Mouse (Mus musculus): ENCODE measurements around the gene Mtmr2. TPM values are rescaled to one million over a fixed set of nuclear protein-coding genes. Genes with fewer than 3 reads are reported as not detected.
"Not testable (repeated sequence)": the region's sequence is repeated elsewhere in the genome, so short reads cannot be mapped to it uniquely, and the experiment has no call there.

Gene Mtmr2
- 64.9 and 72.3 TPM in 2 replicates for polyA plus RNA-seq (2014; fragmentation: Nextera tagmentation; extraction: Ambion mirVana)

GRCm38 (mm10) chr9:13748404-13748797 lies at the start of gene Mtmr2:
TSS of gene Mtmr2 (plus strand) at chr9:13748410.
- Histone ChIP-seq H3K4me3 (ENCODE audit: low read depth, low read length) (peak within 1 kb of the TSS; percentile 85), H3K4me2 (ENCODE audit: low read depth, low read length) (peak within 1 kb of the TSS; percentile 52), H3K36me3 (ENCODE audit: control insufficient read depth, insufficient read depth, low read length) (no peaks in the 10 kb centered on the region), H3K4me1 (ENCODE audit: control insufficient read depth, insufficient read depth, low read length) (0 out of 2 replicates have a peak, but pooled peaks cover 5% of the 10 kb centered on the region), H3K9me3 (ENCODE audit: control insufficient read depth, low read length) (0 out of 2 replicates have a peak, but pooled peaks cover 4% of the 10 kb centered on the region), H3K27me3 (replicated peaks; ENCODE audit: control insufficient read depth, insufficient read depth, low read length) (no peaks in the 10 kb centered on the region), H3K27ac (replicated peaks; ENCODE audit: low read depth, low read length) (peak within 1 kb of the TSS; percentile 94), H3K9ac (ENCODE audit: low read depth, low read length) (peak within 1 kb of the TSS; percentile 98)
- DNase-seq (ENCODE audit: low spot score) (no peak), ATAC-seq (ENCODE audit: low read depth) (no peak)
- WGBS, result 42% methylated on average over 2 of the region's 2 CpGs

- 49% methylated on average over 14 of the region's 14 CpGs for WGBS
- Histone ChIP-seq H3K36me3 (ENCODE audit: control insufficient read depth, insufficient read depth, low read length) (no peaks in the 10 kb centered on the region; the same call in none of the 2 replicates), H3K4me2 (ENCODE audit: low read depth, low read length) (no peak overlapping the region), H3K27ac (replicated peaks; ENCODE audit: low read depth, low read length) (no peak overlapping the region), H3K27me3 (replicated peaks; ENCODE audit: control insufficient read depth, insufficient read depth, low read length) (no peaks in the 10 kb centered on the region), H3K9ac (ENCODE audit: low read depth, low read length) (no peak overlapping the region), H3K9me3 (ENCODE audit: control insufficient read depth, low read length) (no peaks in the 10 kb centered on the region), H3K4me1 (ENCODE audit: control insufficient read depth, insufficient read depth, low read length) (peaks cover 6% of the 10 kb centered on the region), H3K4me3 (ENCODE audit: low read depth, low read length) (no peak overlapping the region)
- no peak for DNase-seq (ENCODE audit: low spot score)
- no peak for ATAC-seq (ENCODE audit: low read depth)
These were observed 49.0 kb upstream of the Mtmr2 start for GRCm38 (mm10) chr9:13699061-13699780.

- no peaks in the 10 kb centered on the region; the same call in none of the 2 replicates for H3K36me3 ChIP-seq (ENCODE audit: control insufficient read depth, insufficient read depth, low read length)
- no peaks in the 10 kb centered on the region for H3K27me3 ChIP-seq (replicated peaks; ENCODE audit: control insufficient read depth, insufficient read depth, low read length)
- no peak for DNase-seq (ENCODE audit: low spot score)
- no peak overlapping the region for H3K27ac ChIP-seq (replicated peaks; ENCODE audit: low read depth, low read length)
- WGBS, result 76% methylated on average over 5 of the region's 5 CpGs
- H3K4me3 ChIP-seq (ENCODE audit: low read depth, low read length), result no peak overlapping the region
- no peak for ATAC-seq (ENCODE audit: low read depth)
- no peaks in the 10 kb centered on the region for H3K9me3 ChIP-seq (ENCODE audit: control insufficient read depth, low read length)
- no peak overlapping the region for H3K9ac ChIP-seq (ENCODE audit: low read depth, low read length)
- H3K4me2 ChIP-seq (ENCODE audit: low read depth, low read length), result no peak overlapping the region
- peaks cover under 1% of the 10 kb centered on the region for H3K4me1 ChIP-seq (ENCODE audit: control insufficient read depth, insufficient read depth, low read length)
These were observed 48.5 kb upstream of the Mtmr2 start for GRCm38 (mm10) chr9:13699781-13700116.

GRCm38 (mm10) chr9:13701773-13702172 lies 46.4 kb upstream of the Mtmr2 start:
- Histone ChIP-seq H3K27me3 (replicated peaks; ENCODE audit: control insufficient read depth, insufficient read depth, low read length) (no peaks in the 10 kb centered on the region), H3K4me3 (ENCODE audit: low read depth, low read length) (no peak overlapping the region), H3K36me3 (ENCODE audit: control insufficient read depth, insufficient read depth, low read length) (peaks cover 12% of the 10 kb centered on the region), H3K9me3 (ENCODE audit: control insufficient read depth, low read length) (no peaks in the 10 kb centered on the region), H3K4me2 (ENCODE audit: low read depth, low read length) (no peak overlapping the region), H3K4me1 (ENCODE audit: control insufficient read depth, insufficient read depth, low read length) (no peaks in the 10 kb centered on the region), H3K9ac (ENCODE audit: low read depth, low read length) (no peak overlapping the region), H3K27ac (replicated peaks; ENCODE audit: low read depth, low read length) (no peak overlapping the region)
- WGBS, result 88% methylated on average over 12 of the region's 12 CpGs
- ATAC-seq (ENCODE audit: low read depth) (no peak), DNase-seq (ENCODE audit: low spot score) (no peak)

- Histone ChIP-seq H3K9me3 (ENCODE audit: control insufficient read depth, low read length) (no peaks in the 10 kb centered on the region), H3K36me3 (ENCODE audit: control insufficient read depth, insufficient read depth, low read length) (peaks cover 15% of the 10 kb centered on the region), H3K4me3 (ENCODE audit: low read depth, low read length) (no peak overlapping the region), H3K4me2 (ENCODE audit: low read depth, low read length) (no peak overlapping the region), H3K27me3 (replicated peaks; ENCODE audit: control insufficient read depth, insufficient read depth, low read length) (no peaks in the 10 kb centered on the region), H3K4me1 (ENCODE audit: control insufficient read depth, insufficient read depth, low read length) (no peaks in the 10 kb centered on the region), H3K9ac (ENCODE audit: low read depth, low read length) (no peak overlapping the region), H3K27ac (replicated peaks; ENCODE audit: low read depth, low read length) (no peak overlapping the region)
- DNase-seq (ENCODE audit: low spot score), result no peak
- WGBS, result 87% methylated on average over 2 of the region's 2 CpGs
- ATAC-seq (ENCODE audit: low read depth), result no peak
These were observed 45.1 kb upstream of the Mtmr2 start for GRCm38 (mm10) chr9:13703100-13703499.

- 52% methylated on average over 4 of the region's 4 CpGs for WGBS
- H3K27me3 ChIP-seq (replicated peaks; ENCODE audit: control insufficient read depth, insufficient read depth, low read length), result no peaks in the 10 kb centered on the region
- H3K4me3 ChIP-seq (ENCODE audit: low read depth, low read length), result no peak overlapping the region
- no peak for ATAC-seq (ENCODE audit: low read depth)
- no peak for DNase-seq (ENCODE audit: low spot score)
- H3K9ac ChIP-seq (ENCODE audit: low read depth, low read length), result no peak overlapping the region
- no peaks in the 10 kb centered on the region for H3K4me1 ChIP-seq (ENCODE audit: control insufficient read depth, insufficient read depth, low read length)
- H3K4me2 ChIP-seq (ENCODE audit: low read depth, low read length), result no peak overlapping the region
- H3K9me3 ChIP-seq (ENCODE audit: control insufficient read depth, low read length), result no peaks in the 10 kb centered on the region
- no peak overlapping the region for H3K27ac ChIP-seq (replicated peaks; ENCODE audit: low read depth, low read length)
- H3K36me3 ChIP-seq (ENCODE audit: control insufficient read depth, insufficient read depth, low read length), result peaks cover 15% of the 10 kb centered on the region
These were observed 43.3 kb upstream of the Mtmr2 start for GRCm38 (mm10) chr9:13704917-13705316.

- H3K4me3 ChIP-seq (ENCODE audit: low read depth, low read length), result no peak overlapping the region
- no peaks in the 10 kb centered on the region for H3K9me3 ChIP-seq (ENCODE audit: control insufficient read depth, low read length)
- ATAC-seq (ENCODE audit: low read depth) (no peak), DNase-seq (ENCODE audit: low spot score) (no peak)
- H3K36me3 ChIP-seq (ENCODE audit: control insufficient read depth, insufficient read depth, low read length), result peaks cover 15% of the 10 kb centered on the region
- H3K4me2 ChIP-seq (ENCODE audit: low read depth, low read length), result no peak overlapping the region
- 14% methylated on average over 3 of the region's 3 CpGs for WGBS
- no peaks in the 10 kb centered on the region for H3K27me3 ChIP-seq (replicated peaks; ENCODE audit: control insufficient read depth, insufficient read depth, low read length)
- H3K27ac ChIP-seq (replicated peaks; ENCODE audit: low read depth, low read length), result no peak overlapping the region
- H3K9ac ChIP-seq (ENCODE audit: low read depth, low read length), result no peak overlapping the region
- H3K4me1 ChIP-seq (ENCODE audit: control insufficient read depth, insufficient read depth, low read length), result no peaks in the 10 kb centered on the region
These were observed 41.1 kb upstream of the Mtmr2 start for GRCm38 (mm10) chr9:13707066-13707555.

GRCm38 (mm10) chr9:13709436-13709835 lies 38.8 kb upstream of the Mtmr2 start:
- no peak for ATAC-seq (ENCODE audit: low read depth)
- Histone ChIP-seq H3K36me3 (ENCODE audit: control insufficient read depth, insufficient read depth, low read length) (peaks cover 15% of the 10 kb centered on the region; the same call in 1 of the 2 replicates), H3K9me3 (ENCODE audit: control insufficient read depth, low read length) (no peaks in the 10 kb centered on the region), H3K27ac (replicated peaks; ENCODE audit: low read depth, low read length) (no peak overlapping the region), H3K4me2 (ENCODE audit: low read depth, low read length) (no peak overlapping the region), H3K4me1 (ENCODE audit: control insufficient read depth, insufficient read depth, low read length) (no peaks in the 10 kb centered on the region), H3K9ac (ENCODE audit: low read depth, low read length) (no peak overlapping the region), H3K4me3 (ENCODE audit: low read depth, low read length) (no peak overlapping the region), H3K27me3 (replicated peaks; ENCODE audit: control insufficient read depth, insufficient read depth, low read length) (no peaks in the 10 kb centered on the region)
- DNase-seq (ENCODE audit: low spot score), result no peak
- 92% methylated on average over 5 of the region's 5 CpGs for WGBS

- not testable (repeated sequence) for H3K4me2 ChIP-seq (ENCODE audit: low read depth, low read length); ATAC-seq (ENCODE audit: low read depth); H3K9me3 ChIP-seq (ENCODE audit: control insufficient read depth, low read length); H3K4me1 ChIP-seq (ENCODE audit: control insufficient read depth, insufficient read depth, low read length); H3K36me3 ChIP-seq (ENCODE audit: control insufficient read depth, insufficient read depth, low read length); H3K4me3 ChIP-seq (ENCODE audit: low read depth, low read length); DNase-seq (ENCODE audit: low spot score); H3K9ac ChIP-seq (ENCODE audit: low read depth, low read length); H3K27me3 ChIP-seq (replicated peaks; ENCODE audit: control insufficient read depth, insufficient read depth, low read length); H3K27ac ChIP-seq (replicated peaks; ENCODE audit: low read depth, low read length)
- WGBS, result 82% methylated on average over 2 of the region's 2 CpGs
These were observed 32.3 kb upstream of the Mtmr2 start for GRCm38 (mm10) chr9:13715891-13716290.
